ENCODE assay signal across 8 mouse cellular contexts in the genomic region with DNA sequence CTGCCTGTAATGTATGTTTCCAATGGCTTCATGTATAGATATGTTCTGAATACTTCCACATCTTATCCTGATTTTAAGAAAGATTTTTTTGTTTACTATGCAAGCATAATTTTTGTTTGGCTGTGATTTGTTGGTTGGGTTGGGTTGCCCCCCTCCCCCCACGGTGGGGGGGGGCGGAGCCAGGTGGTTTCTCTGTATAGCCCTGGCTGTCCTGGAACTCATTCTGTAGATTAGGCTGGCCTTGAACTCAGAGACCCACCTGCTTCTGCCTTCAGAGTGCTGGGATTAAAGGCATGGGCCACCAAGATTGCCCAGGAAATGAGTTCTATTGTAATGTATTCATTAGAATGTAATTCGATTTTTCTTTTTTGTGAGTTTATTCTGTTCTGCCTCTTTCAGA. TPM values are rescaled to one million over a fixed set of nuclear protein-coding genes. Genes with fewer than 3 reads are reported as not detected.
A peak's percentile ranks its signal among the peaks of the same experiment; 100 is the strongest.
DNase-seq lines count a peak whose midpoint lies in the region; ATAC-seq and TF ChIP-seq lines count a peak whose summit lies in the region.

No protein-coding gene starts in this region.

- no peaks in the 10 kb centered on the region for H3K9me3 ChIP-seq in kidney, embryonic 16.5 days (ENCODE audit: low read length)
- H3K9me3 ChIP-seq in MEL (replicated peaks; ENCODE audit: insufficient read depth, low read length), result no peaks in the 10 kb centered on the region
- no peaks in the 10 kb centered on the region for H3K9me3 ChIP-seq in hindbrain, embryonic 12.5 days (replicated peaks)
- H3K9me3 ChIP-seq in midbrain, embryonic 13.5 days, result no peaks in the 10 kb centered on the region

- peak overlapping the region; percentile 94; the same call in 1 of the 2 replicates for H3K27ac ChIP-seq in kidney, embryonic 16.5 days (ENCODE audit: low read length)
- peak overlapping the region; percentile 96 for H3K27ac ChIP-seq in MEL (ENCODE audit: control insufficient read depth, low read depth, low read length)
- H3K27ac ChIP-seq in hindbrain, embryonic 12.5 days, result 0 out of 2 replicates have a peak overlapping the region, but pooled peaks have one; percentile 94
- H3K27ac ChIP-seq in midbrain, embryonic 13.5 days, result no peak overlapping the region

- peak overlapping the region; percentile 60 for H3K4me2 ChIP-seq in kidney, embryonic 16.5 days (replicated peaks; ENCODE audit: low read depth, low read length)
- peak overlapping the region; percentile 84 for H3K4me2 ChIP-seq in hindbrain, embryonic 12.5 days (replicated peaks)
- H3K4me2 ChIP-seq in midbrain, embryonic 13.5 days (replicated peaks), result peak overlapping the region; percentile 90

- H3K36me3 ChIP-seq in kidney, embryonic 16.5 days (ENCODE audit: insufficient read depth, low read length), result peaks cover 10% of the 10 kb centered on the region
- peaks cover 15 to 34% of the 10 kb centered on the region in 2 experiments for H3K36me3 ChIP-seq in MEL (ENCODE audit: control insufficient read depth in 1 of 2, insufficient read depth in 2 of 2, low read length in 2 of 2)
- H3K36me3 ChIP-seq in hindbrain, embryonic 12.5 days, result peaks cover 10% of the 10 kb centered on the region
- peaks cover 10% of the 10 kb centered on the region for H3K36me3 ChIP-seq in midbrain, embryonic 13.5 days

- peak overlapping the region; percentile 84 for H3K4me3 ChIP-seq in kidney, embryonic 16.5 days (ENCODE audit: low read length)
- H3K4me3 ChIP-seq in MEL (ENCODE audit: control insufficient read depth in 1 of 2, insufficient read depth in 1 of 2, low read depth in 2 of 2, low read length in 2 of 2), result peak overlapping the region; percentile 14 to 41; a peak in 3 of 4 replicates
- peak overlapping the region; percentile 92 for H3K4me3 ChIP-seq in hindbrain, embryonic 12.5 days
- H3K4me3 ChIP-seq in midbrain, embryonic 13.5 days (replicated peaks), result peak overlapping the region; percentile 95

- WGBS in kidney, embryonic 16.5 days, result 41% methylated on average over 3 of the region's 3 CpGs
- WGBS in hindbrain, embryonic 12.5 days, result 54% methylated on average over 3 of the region's 3 CpGs
- WGBS in midbrain, embryonic 13.5 days, result 43% methylated on average over 3 of the region's 3 CpGs

- intact Hi-C loops in left cerebral cortex, postnatal 36 days (cut with DNase I), result loop anchor here (5.0 kb wide), 1 partner anchor 128 kb away; a partner anchor contains a TSS

- DNase-seq in kidney, postnatal 14 days, result no peak
- peak; percentile 51 for DNase-seq in MEL (ENCODE audit: low read depth, low spot score)
- DNase-seq in left cerebral cortex, postnatal 36 days (ENCODE audit: low spot score in 2 of 2), result no peak
- no peak for DNase-seq in gastrocnemius, postnatal 4 days (ENCODE audit: low spot score in 2 of 2)
- DNase-seq in left cerebral cortex, adult 9 months (ENCODE audit: low spot score in 2 of 2), result no peak

- H3K27me3 ChIP-seq in kidney, embryonic 16.5 days (ENCODE audit: insufficient read depth, low read length), result no peaks in the 10 kb centered on the region
- no peaks in the 10 kb centered on the region for H3K27me3 ChIP-seq in MEL (ENCODE audit: control insufficient read depth in 1 of 2, insufficient read depth in 2 of 2, low read length in 2 of 2)
- H3K27me3 ChIP-seq in hindbrain, embryonic 12.5 days, result no peaks in the 10 kb centered on the region
- no peaks in the 10 kb centered on the region for H3K27me3 ChIP-seq in midbrain, embryonic 13.5 days

- H3K4me1 ChIP-seq in kidney, embryonic 16.5 days (ENCODE audit: insufficient read depth, low read length), result peaks cover 27% of the 10 kb centered on the region
- peaks cover 5 to 18% of the 10 kb centered on the region in 2 experiments for H3K4me1 ChIP-seq in MEL (ENCODE audit: control insufficient read depth in 1 of 2, insufficient read depth in 2 of 2, low read length in 2 of 2)
- H3K4me1 ChIP-seq in hindbrain, embryonic 12.5 days, result peaks cover 26% of the 10 kb centered on the region
- H3K4me1 ChIP-seq in midbrain, embryonic 13.5 days (replicated peaks), result peaks cover 37% of the 10 kb centered on the region

- TF ChIP-seq CTCF in MEL (IDR thresholded peaks at IDR 0.05 in 2 of 3, conservative IDR thresholded peaks at IDR 0.05 in 1 of 3; ENCODE audit: control insufficient read depth in 1 of 3, insufficient read depth in 1 of 3, low read depth in 2 of 3, low read length in 3 of 3, poor library complexity in 1 of 3, severe bottlenecking in 1 of 3), result no peak

- peaks cover 39% of the 10 kb centered on the region for H3K79me2 ChIP-seq in MEL (ENCODE audit: control insufficient read depth, insufficient read depth, low read length, poor library complexity)

- H3K9ac ChIP-seq in kidney, embryonic 16.5 days (replicated peaks; ENCODE audit: low read length), result no peak overlapping the region
- peak overlapping the region; percentile 95 for H3K9ac ChIP-seq in MEL (ENCODE audit: control insufficient read depth, low read depth, low read length, poor library complexity, severe bottlenecking)
- H3K9ac ChIP-seq in hindbrain, embryonic 12.5 days, result no peak overlapping the region
- peak overlapping the region; percentile 73; the same call in 1 of the 2 replicates for H3K9ac ChIP-seq in midbrain, embryonic 13.5 days (replicated peaks)

- no peak for TF ChIP-seq POLR2A in MEL (IDR thresholded peaks at IDR 0.05; ENCODE audit: control insufficient read depth in 1 of 2, insufficient read depth in 1 of 2, low read depth in 1 of 2, low read length in 2 of 2, poor library complexity in 1 of 2)

- no peak for TF ChIP-seq RAD21 in MEL (IDR thresholded peaks at IDR 0.05; ENCODE audit: low read depth, low read length)

- no peak for ATAC-seq in kidney, embryonic 16.5 days (ENCODE audit: low FRiP score, low TSS enrichment)
- ATAC-seq in hindbrain, embryonic 12.5 days (ENCODE audit: low FRiP score), result no peak
- no peak for ATAC-seq in midbrain, embryonic 13.5 days

- TF ChIP-seq EP300 in MEL (IDR thresholded peaks at IDR 0.05; ENCODE audit: low read depth in 1 of 2, low read length in 2 of 2), result no peak

TF ChIP-seq in MEL, 35 proteins besides CTCF, POLR2A, EP300 and RAD21:
- peak; percentile 42; the same call in 1 of the 2 replicates for TF ChIP-seq MXI1 (IDR thresholded peaks at IDR 0.05; ENCODE audit: low read depth, low read length)
- no peak for TF ChIP-seq MAFK (IDR thresholded peaks at IDR 0.05; ENCODE audit: borderline replicate concordance, low read depth, low read length)

RNA-seq across cellular contexts. Expression of a gene that starts 1.6 kb away (rescaled TPM):
- 51.0 and 54.6 TPM in 2 replicates for polyA plus RNA-seq in kidney, embryonic 16.5 days (2015; fragmentation: Nextera tagmentation; extraction: Ambion mirVana)
- total RNA-seq in MEL (2012; rRNA removed), result 260 and 275 TPM in 2 replicates
- 100 to 1,000 TPM; 237 to 463 TPM for polyA plus RNA-seq in MEL (2012; ENCODE audit: insufficient read depth in 1 of 2, insufficient read length in 2 of 2, low read depth in 1 of 2, low replicate concordance in 2 of 2, missing spikeins in 1 of 2)
- 53.9 and 57.8 TPM in 2 replicates for polyA plus RNA-seq in hindbrain, embryonic 12.5 days (2016; fragmentation: Nextera tagmentation; extraction: Ambion mirVana)
- polyA plus RNA-seq in midbrain, embryonic 13.5 days (2015; fragmentation: Nextera tagmentation; extraction: Ambion mirVana), result 43.0 and 47.3 TPM in 2 replicates
- 100 to 1,000 TPM; 114 to 119 TPM for total RNA-seq in left cerebral cortex, postnatal 36 days (2021)
- total RNA-seq in gastrocnemius, postnatal 4 days (2021), result 100 to 1,000 TPM; 117 to 121 TPM

RNA-seq across cellular contexts. Expression of a gene that starts 37.9 kb away (rescaled TPM):
- polyA plus RNA-seq in kidney, embryonic 16.5 days (2015; fragmentation: Nextera tagmentation; extraction: Ambion mirVana), result 4.0 TPM in 2 replicates
- 10.3 and 11.7 TPM in 2 replicates for total RNA-seq in MEL (2012; rRNA removed)
- polyA plus RNA-seq in MEL (2012; ENCODE audit: insufficient read depth in 1 of 2, insufficient read length in 2 of 2, low read depth in 1 of 2, low replicate concordance in 2 of 2, missing spikeins in 1 of 2), result 10 to 100 TPM in 1 of 2 experiments, not detected in 1; 33.5 TPM
- polyA plus RNA-seq in hindbrain, embryonic 12.5 days (2016; fragmentation: Nextera tagmentation; extraction: Ambion mirVana), result 10.1 and 10.5 TPM in 2 replicates
- polyA plus RNA-seq in midbrain, embryonic 13.5 days (2015; fragmentation: Nextera tagmentation; extraction: Ambion mirVana), result 5.6 and 6.7 TPM in 2 replicates
- total RNA-seq in left cerebral cortex, postnatal 36 days (2021), result 10 to 100 TPM; 42.9 to 53.7 TPM
- 10 to 100 TPM; 12.4 to 12.9 TPM for total RNA-seq in gastrocnemius, postnatal 4 days (2021)

Comparison
In these comparisons a context has a peak if more than half of its experiments do, and no peak if none do; other contexts are left out.
1. H3K4me3 ChIP-seq: peak in every context shown above with its lines; median percentile 95 in midbrain, embryonic 13.5 days; 92 in hindbrain, embryonic 12.5 days; 84 in kidney, embryonic 16.5 days; 28 in MEL.
2. H3K9ac ChIP-seq: peak in MEL (single experiment) and midbrain, embryonic 13.5 days (single experiment); none in kidney, embryonic 16.5 days (single experiment) and hindbrain, embryonic 12.5 days (single experiment).
3. Peak in every context shown above with its lines, with median percentiles within 50 percentile points of each other: H3K4me2 ChIP-seq.